Comparison of ENCODE assay signal across 21 mouse cellular contexts in the genomic region with DNA sequence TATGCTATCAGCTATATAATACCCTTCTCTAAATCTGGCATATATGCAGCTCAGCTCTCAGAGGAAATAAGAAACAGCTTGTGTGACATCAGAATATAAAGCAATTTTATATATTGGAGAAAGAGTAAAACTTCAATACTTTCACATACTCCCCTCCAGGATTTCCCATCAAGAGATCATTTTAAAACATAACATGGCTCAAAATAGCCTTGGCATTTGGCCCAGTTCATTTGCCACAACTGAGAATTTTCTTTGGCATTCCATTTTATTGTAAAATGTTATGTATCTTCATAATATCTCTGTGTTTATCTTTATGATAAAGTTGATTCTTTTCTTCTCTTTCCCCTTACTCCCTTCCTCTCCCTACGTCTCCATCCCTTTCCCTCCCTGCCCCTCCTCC. TPM values are rescaled to one million over a fixed set of nuclear protein-coding genes. Genes with fewer than 3 reads are reported as not detected.
"Had no signal": no experiment of that assay in that cellular context is flagged by ENCODE, and none has a peak within 500 bp of the region (broad histone marks: within the 10 kb centered on the region; RNA-seq: fewer than 3 reads in every experiment).

No protein-coding gene starts in this region.

- H3K9me3 ChIP-seq: limb, embryonic 10.5 days; liver, embryonic 15.5 days; megakaryocyte, embryonic 14.5 days; midbrain, embryonic 15.5 days had no signal

- H3K4me1 ChIP-seq: limb, embryonic 10.5 days; liver, embryonic 15.5 days; megakaryocyte, embryonic 14.5 days; midbrain, embryonic 15.5 days; neural tube, embryonic 13.5 days had no signal

- ATAC-seq: intestine, postnatal 0 days; midbrain, embryonic 15.5 days had no signal

- H3K27ac ChIP-seq: kidney, postnatal 0 days; limb, embryonic 10.5 days; liver, embryonic 15.5 days; macrophage; midbrain, embryonic 15.5 days; neural tube, embryonic 13.5 days had no signal

- H3K36me3 ChIP-seq: limb, embryonic 10.5 days; liver, embryonic 15.5 days; midbrain, embryonic 15.5 days; neural tube, embryonic 13.5 days had no signal

- H3K27me3 ChIP-seq: liver, embryonic 15.5 days; megakaryocyte, embryonic 14.5 days; midbrain, embryonic 15.5 days; neural tube, embryonic 13.5 days had no signal

- H3K4me2 ChIP-seq: liver, embryonic 11.5 days; liver, embryonic 15.5 days; midbrain, embryonic 11.5 days; midbrain, embryonic 15.5 days; neural tube, embryonic 13.5 days had no signal

- DNase-seq: kidney, adult 9 months; kidney, postnatal 4 days; lung, adult 2 months; lung, postnatal 10 days; retina, postnatal 1 day; right cerebral cortex, postnatal 25 days; spleen, adult 18-20 months; thymus, adult 18-20 months; thymus, postnatal 14 days had no signal

- H3K4me3 ChIP-seq: limb, embryonic 10.5 days; liver, embryonic 15.5 days; megakaryocyte, embryonic 14.5 days; midbrain, embryonic 15.5 days; neural tube, embryonic 13.5 days had no signal

- H3K9ac ChIP-seq: liver, embryonic 15.5 days; midbrain, embryonic 15.5 days; neural tube, embryonic 13.5 days had no signal

RNA-seq across cellular contexts. Expression of a gene that starts 32.8 kb away (rescaled TPM):
- total RNA-seq: monocyte, adult 5-6 weeks had no signal
- polyA plus RNA-seq: intestine, postnatal 0 days; limb, embryonic 10.5 days; liver, embryonic 11.5 days; liver, embryonic 15.5 days; macrophage; stomach, embryonic 14.5 days had no signal
